Mouse (Mus musculus) limb, embryonic 15.5 days (tissue): ENCODE measurements around the gene Mrfap1. TPM values are rescaled to one million over a fixed set of nuclear protein-coding genes. Genes with fewer than 3 reads are reported as not detected.

Experiments
- ATAC-seq: fragments of 200-750 bp; cut with Nextera tagmentation; 2 replicates; pipeline ENCODE4 v1.8.0; 2017; ENCODE audit warnings: low read depth, moderate TSS enrichment; ENCODE audit not compliant: insufficient number of reproducible peaks, low FRiP score, low TSS enrichment
- H3K27ac ChIP-seq: fragments of 300-500 bp; sonication (generic); 2 replicates; pipeline ENCODE4 v1.5.1; 2015; ENCODE audit warnings: moderate library complexity, mild to moderate bottlenecking, inconsistent platforms
- H3K27me3 ChIP-seq: fragments of 300-500 bp; sonication (generic); 2 replicates; pipeline ENCODE4 v1.6.1; 2015; ENCODE audit warnings: inconsistent platforms
- H3K36me3 ChIP-seq: fragments of 300-500 bp; sonication (generic); 2 replicates; pipeline ENCODE4 v1.6.1; 2015; ENCODE audit warnings: inconsistent platforms
- H3K4me1 ChIP-seq: fragments of 300-500 bp; sonication (generic); 2 replicates; pipeline ENCODE4 v1.6.1; 2015; ENCODE audit warnings: inconsistent platforms
- H3K4me2 ChIP-seq: fragments of 300-500 bp; sonication (generic); 2 replicates; pipeline ENCODE4 v1.6.1; 2015; ENCODE audit warnings: mild to moderate bottlenecking, inconsistent platforms
- H3K4me3 ChIP-seq: fragments of 300-500 bp; sonication (generic); 2 replicates; pipeline ENCODE4 v1.5.1; 2015; ENCODE audit warnings: mild to moderate bottlenecking, inconsistent platforms
- H3K9ac ChIP-seq: fragments of 300-500 bp; sonication (generic); 2 replicates; pipeline ENCODE4 v1.6.1; 2015; ENCODE audit warnings: inconsistent platforms
- H3K9me3 ChIP-seq: fragments of 300-500 bp; sonication (generic); 2 replicates; pipeline ENCODE4 v1.6.1; 2016; ENCODE audit warnings: inconsistent platforms
- WGBS: fragments of 180-500 bp; shearing (Covaris S2); methylation state at CpG from one replicate; pipeline ENCODE4 v1.1.7; 2015; 5-methylcytosine and 5-hydroxymethylcytosine counted together
- polyA plus RNA-seq: library from polyadenylated mRNA; unstranded; fragments of >200 nt; fragmentation: Nextera tagmentation; extraction: Ambion mirVana; gene quantifications from 2 replicates; pipeline ENCODE4 v1.2.1, GENCODE M21; 2015

Gene Mrfap1
- polyA plus RNA-seq, 1 experiment from 2014 or later: 492 TPM

GRCm38 (mm10) chr5:36747071-36747470 lies 49.5 kb downstream of the Mrfap1 start:
- H3K27me3 ChIP-seq: 0 out of 2 replicates have a peak, but pooled peaks cover 3% of the 10 kb centered on the region
- 0 out of 2 replicates have a peak, but pooled peaks cover 5% of the 10 kb centered on the region for H3K36me3 ChIP-seq
- peak overlapping the region; percentile 99 for H3K4me3 ChIP-seq
- H3K9me3 ChIP-seq: no peaks in the 10 kb centered on the region
- peak overlapping the region; percentile 94 for H3K4me2 ChIP-seq
- H3K9ac ChIP-seq: no peak overlapping the region
- WGBS: 83% methylated on average over 7 of the region's 7 CpGs
- H3K4me1 ChIP-seq: peaks cover 21% of the 10 kb centered on the region
- no peak overlapping the region for H3K27ac ChIP-seq
- ATAC-seq: no peak

Other genes with a start within 250 kb of the Mrfap1 start
- gene Tbc1d14, start 203.5 kb downstream of the Mrfap1 start, polyA plus RNA-seq: 38.2 and 40.1 TPM in 2 replicates
- gene D5Ertd579e, start 100.7 kb downstream of the Mrfap1 start, polyA plus RNA-seq: 16.6 and 17.9 TPM in 2 replicates
- 26.4 and 31.5 TPM in 2 replicates for gene Bloc1s4, start 48.1 kb downstream of the Mrfap1 start, polyA plus RNA-seq
- gene Man2b2, start 33.9 kb upstream of the Mrfap1 start, polyA plus RNA-seq: 21.2 and 22.5 TPM in 2 replicates
- gene Ppp2r2c, start 71.7 kb upstream of the Mrfap1 start, polyA plus RNA-seq: 0.74 and 0.83 TPM in 2 replicates
- gene Wfs1, start 192.4 kb upstream of the Mrfap1 start, polyA plus RNA-seq: 11.6 and 13.3 TPM in 2 replicates